19 mouse cellular contexts compared by ENCODE assay signal in genomic region chr10:43783304-43783703, GRCm38 (mm10).
"Had no signal": no experiment of that assay in that cellular context is flagged by ENCODE, and none has a peak within 500 bp of the region (broad histone marks: within the 10 kb centered on the region; RNA-seq: fewer than 3 reads in every experiment).

No protein-coding gene starts in this region.

- H3K4me1 ChIP-seq: liver, embryonic 13.5 days; lung, embryonic 15.5 days; midbrain, embryonic 13.5 days; midbrain, embryonic 15.5 days; neural tube, embryonic 12.5 days; stomach, embryonic 15.5 days had no signal

- DNase-seq: liver, embryonic 13.5 days; liver, postnatal 0 days; lung, adult 2 months; lung, postnatal 14 days; lung, postnatal 36 days; right cerebral cortex, postnatal 14 days; thymus, adult 18-20 months; thymus, postnatal 14 days; thymus, postnatal 36 days had no signal

- H3K36me3 ChIP-seq: liver, embryonic 13.5 days; liver, embryonic 15.5 days; lung, embryonic 15.5 days; midbrain, embryonic 13.5 days; midbrain, embryonic 15.5 days; neural tube, embryonic 12.5 days; stomach, embryonic 15.5 days had no signal

- H3K9me3 ChIP-seq: midbrain, embryonic 15.5 days; neural tube, embryonic 12.5 days had no signal

- H3K27me3 ChIP-seq: liver, embryonic 13.5 days; liver, embryonic 15.5 days; lung, embryonic 15.5 days; megakaryocyte, embryonic 14.5 days; midbrain, embryonic 13.5 days; midbrain, embryonic 15.5 days; neural tube, embryonic 12.5 days; stomach, embryonic 15.5 days had no signal

- H3K9ac ChIP-seq: liver, embryonic 13.5 days; liver, embryonic 15.5 days; liver, postnatal 0 days; lung, embryonic 15.5 days; midbrain, embryonic 13.5 days; midbrain, embryonic 15.5 days; neural tube, embryonic 12.5 days; stomach, embryonic 15.5 days had no signal

- H3K4me2 ChIP-seq: liver, embryonic 13.5 days; liver, embryonic 15.5 days; lung, embryonic 15.5 days; midbrain, embryonic 11.5 days; midbrain, embryonic 13.5 days; midbrain, embryonic 15.5 days; neural tube, embryonic 12.5 days; stomach, embryonic 15.5 days had no signal

- ATAC-seq: liver, postnatal 0 days; lung, postnatal 0 days; midbrain, embryonic 13.5 days; midbrain, embryonic 15.5 days had no signal

- H3K27ac ChIP-seq: liver, embryonic 13.5 days; liver, embryonic 15.5 days; lung, embryonic 15.5 days; macrophage; midbrain, embryonic 13.5 days; midbrain, embryonic 15.5 days; neural tube, embryonic 12.5 days; stomach, embryonic 15.5 days had no signal

- H3K4me3 ChIP-seq: liver, embryonic 13.5 days; liver, embryonic 15.5 days; lung, embryonic 15.5 days; megakaryocyte, embryonic 14.5 days; midbrain, embryonic 13.5 days; midbrain, embryonic 15.5 days; neural tube, embryonic 12.5 days; stomach, embryonic 15.5 days had no signal
